Mouse (Mus musculus): ENCODE data around the gene Gpd2. TPM values are rescaled to one million over a fixed set of nuclear protein-coding genes. Genes with fewer than 3 reads are reported as not detected.

Gpd2 gene
- polyA plus RNA-seq, 1 experiment from 2014 or later: 13.4 TPM

DNA sequence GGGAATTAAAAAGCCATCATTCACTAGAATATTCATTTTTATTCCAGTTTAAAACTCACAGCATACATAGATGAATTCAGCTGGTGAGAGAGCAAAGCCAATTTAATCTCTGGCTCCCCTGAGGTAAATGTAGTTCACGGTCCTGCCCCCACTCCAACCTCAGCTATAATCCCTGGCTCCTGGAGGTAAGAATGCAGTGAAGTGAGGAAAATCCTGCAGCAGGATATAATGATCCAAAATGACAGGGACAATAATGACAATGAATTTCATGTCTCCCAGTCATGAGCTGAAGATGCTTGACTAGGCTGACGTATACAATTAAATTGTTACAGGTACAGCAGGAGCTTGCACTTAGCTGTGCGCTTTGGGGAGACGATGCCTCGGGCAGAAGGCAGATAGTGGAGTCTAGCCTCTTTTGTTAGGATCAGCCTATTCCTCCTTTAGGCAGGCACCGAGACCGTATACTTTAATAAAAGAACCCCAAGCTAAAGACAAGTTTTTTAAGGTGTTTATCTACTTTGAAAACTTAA is 74.9 kb downstream of the Gpd2 start:
- Histone ChIP-seq H3K9ac (ENCODE audit: low read length) (no peak overlapping the region), H3K27me3 (ENCODE audit: control insufficient read depth, insufficient read depth, low read length) (no peaks in the 10 kb centered on the region), H3K4me3 (ENCODE audit: low read length) (no peak overlapping the region), H3K9me3 (replicated peaks; ENCODE audit: control insufficient read depth, low read length) (no peaks in the 10 kb centered on the region), H3K36me3 (ENCODE audit: control insufficient read depth, insufficient read depth) (no peaks in the 10 kb centered on the region), H3K27ac (ENCODE audit: low read length) (no peak overlapping the region), H3K4me2 (ENCODE audit: low read depth, low read length) (no peak overlapping the region), H3K4me1 (ENCODE audit: control insufficient read depth, insufficient read depth, low read length) (no peaks in the 10 kb centered on the region)
- no peak for ATAC-seq (replicated peaks; ENCODE audit: extremely low read depth, insufficient read depth, low FRiP score)
- whole genome bisulfite sequencing: 83% methylated on average over 7 of the region's 7 CpGs

DNA sequence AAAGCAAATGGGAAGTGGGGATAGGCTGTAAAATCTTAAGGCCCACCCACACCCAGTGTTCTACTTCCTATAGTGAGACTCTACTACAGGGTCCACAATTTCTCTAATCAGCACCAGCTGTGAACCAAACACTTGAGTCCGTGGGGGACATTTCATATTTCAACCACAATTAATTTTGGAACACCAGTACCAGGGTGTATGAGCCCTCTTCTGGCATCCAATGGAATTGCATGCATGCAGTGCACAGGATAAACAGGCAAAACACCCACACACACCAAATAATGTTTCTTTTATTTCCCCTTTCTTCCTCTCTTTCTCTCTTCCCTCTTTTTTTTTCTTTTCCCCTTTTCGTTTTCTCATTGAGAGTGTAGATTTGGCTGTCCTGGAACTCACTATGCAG is 78.6 kb downstream of the Gpd2 start:
- no peak overlapping the region for H3K9ac ChIP-seq (ENCODE audit: low read length)
- no peaks in the 10 kb centered on the region for H3K36me3 ChIP-seq (ENCODE audit: control insufficient read depth, insufficient read depth)
- H3K27me3 ChIP-seq (ENCODE audit: control insufficient read depth, insufficient read depth, low read length): no peaks in the 10 kb centered on the region
- WGBS: 54% methylated on average over 2 of the region's 2 CpGs
- H3K4me2 ChIP-seq (ENCODE audit: low read depth, low read length): no peak overlapping the region
- no peaks in the 10 kb centered on the region for H3K9me3 ChIP-seq (replicated peaks; ENCODE audit: control insufficient read depth, low read length)
- no peaks in the 10 kb centered on the region for H3K4me1 ChIP-seq (ENCODE audit: control insufficient read depth, insufficient read depth, low read length)
- H3K27ac ChIP-seq (ENCODE audit: low read length): no peak overlapping the region
- H3K4me3 ChIP-seq (ENCODE audit: low read length): no peak overlapping the region
- ATAC-seq (replicated peaks; ENCODE audit: extremely low read depth, insufficient read depth, low FRiP score): no peak

DNA sequence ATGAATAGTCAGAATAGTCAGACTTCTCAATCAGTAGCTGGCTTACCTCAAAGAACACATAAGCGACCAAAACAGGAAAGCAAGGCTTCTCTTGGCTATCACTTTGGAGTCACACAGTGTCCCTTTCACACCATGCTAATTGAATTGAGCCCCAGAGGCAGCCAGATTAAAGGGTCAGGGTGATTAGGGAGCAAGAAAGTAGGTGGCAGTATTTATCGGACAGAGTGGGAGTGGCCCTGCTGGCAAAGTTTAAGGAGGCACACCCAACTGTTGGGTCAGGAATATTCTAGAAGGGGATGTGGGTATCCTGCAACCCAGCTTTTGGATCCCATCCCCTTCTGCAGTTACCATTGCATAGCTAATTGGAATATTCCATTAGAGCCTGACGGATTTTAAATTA is 80.9 kb downstream of the Gpd2 start:
- no peaks in the 10 kb centered on the region for H3K27me3 ChIP-seq (ENCODE audit: control insufficient read depth, insufficient read depth, low read length)
- no peaks in the 10 kb centered on the region for H3K4me1 ChIP-seq (ENCODE audit: control insufficient read depth, insufficient read depth, low read length)
- no peak overlapping the region for H3K4me3 ChIP-seq (ENCODE audit: low read length)
- ATAC-seq (replicated peaks; ENCODE audit: extremely low read depth, insufficient read depth, low FRiP score): no peak
- H3K27ac ChIP-seq (ENCODE audit: low read length): no peak overlapping the region
- no peak overlapping the region for H3K4me2 ChIP-seq (ENCODE audit: low read depth, low read length)
- H3K9me3 ChIP-seq (replicated peaks; ENCODE audit: control insufficient read depth, low read length): no peaks in the 10 kb centered on the region
- WGBS: 67% methylated on average over 3 of the region's 3 CpGs
- H3K36me3 ChIP-seq (ENCODE audit: control insufficient read depth, insufficient read depth): no peaks in the 10 kb centered on the region
- H3K9ac ChIP-seq (ENCODE audit: low read length): no peak overlapping the region

DNA sequence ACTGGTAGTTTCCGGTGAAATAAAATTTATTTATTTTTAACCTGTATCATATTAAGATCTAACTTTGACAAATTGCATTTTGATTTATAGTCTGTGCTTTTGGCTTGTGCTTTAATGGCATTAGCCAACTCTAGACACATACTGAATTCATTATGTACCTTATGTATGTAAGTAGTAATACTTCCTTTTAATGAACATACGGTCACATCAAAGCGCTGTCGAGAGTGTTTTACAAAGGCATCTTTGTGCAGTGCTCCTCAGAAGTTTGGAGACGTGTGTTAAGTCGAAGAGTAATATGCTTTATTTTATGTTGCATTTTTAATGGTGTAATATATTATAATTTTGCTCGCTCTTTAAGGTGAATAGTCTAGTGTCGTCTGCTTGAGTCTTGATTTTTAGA is 88.7 kb downstream of the Gpd2 start:
- Histone ChIP-seq H3K4me1 (ENCODE audit: control insufficient read depth, insufficient read depth, low read length) (0 out of 2 replicates have a peak, but pooled peaks cover 2% of the 10 kb centered on the region), H3K27me3 (ENCODE audit: control insufficient read depth, insufficient read depth, low read length) (no peaks in the 10 kb centered on the region), H3K4me2 (ENCODE audit: low read depth, low read length) (no peak overlapping the region), H3K27ac (ENCODE audit: low read length) (no peak overlapping the region), H3K36me3 (ENCODE audit: control insufficient read depth, insufficient read depth) (no peaks in the 10 kb centered on the region), H3K4me3 (ENCODE audit: low read length) (no peak overlapping the region), H3K9ac (ENCODE audit: low read length) (no peak overlapping the region), H3K9me3 (replicated peaks; ENCODE audit: control insufficient read depth, low read length) (no peaks in the 10 kb centered on the region)
- no peak for ATAC-seq (replicated peaks; ENCODE audit: extremely low read depth, insufficient read depth, low FRiP score)
- 91% methylated on average over 8 of the region's 8 CpGs for WGBS

DNA sequence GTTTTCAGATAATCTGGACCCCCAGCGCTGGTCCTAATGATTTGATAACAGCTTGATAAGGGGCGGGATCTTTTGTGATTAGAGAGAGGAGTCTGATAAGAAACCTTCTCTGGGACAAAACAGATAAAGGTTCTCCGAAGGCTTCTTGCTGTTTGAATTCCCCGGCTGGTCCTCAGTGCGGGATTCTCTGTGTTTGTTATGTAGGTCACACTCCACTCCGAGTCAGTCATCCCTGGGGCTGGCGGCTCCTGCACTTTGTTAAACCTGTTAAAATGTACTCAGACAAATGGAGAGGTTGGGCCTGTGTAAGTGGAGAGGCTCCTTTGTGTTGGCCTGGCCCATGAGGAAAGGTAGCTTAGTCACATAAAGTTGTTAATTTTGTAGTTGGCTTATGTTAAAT is 91.9 kb downstream of the Gpd2 start:
- no peak overlapping the region for H3K4me2 ChIP-seq (ENCODE audit: low read depth, low read length)
- 23% methylated on average over 7 of the region's 7 CpGs for WGBS

DNA sequence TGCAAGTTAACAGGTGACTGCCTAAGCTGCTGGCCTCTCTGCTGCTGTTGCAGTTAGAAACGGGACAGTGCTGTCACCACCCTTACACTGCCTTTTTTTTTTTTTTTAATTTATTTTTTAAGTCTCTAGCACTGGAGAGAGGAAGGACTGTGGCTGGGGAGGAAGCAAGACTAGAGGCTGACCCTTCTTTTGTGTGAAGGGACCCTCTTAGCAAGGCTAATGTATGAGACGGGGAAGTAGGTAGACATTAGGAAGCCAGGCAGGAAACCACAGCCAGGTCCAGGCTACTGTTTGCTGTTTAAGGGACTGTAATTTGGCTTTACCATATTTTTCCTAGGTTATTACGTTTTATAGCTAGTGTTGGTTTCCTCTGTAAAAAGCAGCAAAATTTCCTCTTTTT is 93.4 kb downstream of the Gpd2 start:
- H3K27me3 ChIP-seq (ENCODE audit: control insufficient read depth, insufficient read depth, low read length): no peaks in the 10 kb centered on the region
- H3K36me3 ChIP-seq (ENCODE audit: control insufficient read depth, insufficient read depth): no peaks in the 10 kb centered on the region
- H3K4me3 ChIP-seq (ENCODE audit: low read length): no peak overlapping the region
- H3K9me3 ChIP-seq (replicated peaks; ENCODE audit: control insufficient read depth, low read length): no peaks in the 10 kb centered on the region
- no peak overlapping the region for H3K27ac ChIP-seq (ENCODE audit: low read length)
- 0 out of 2 replicates have a peak, but pooled peaks cover 2% of the 10 kb centered on the region for H3K4me1 ChIP-seq (ENCODE audit: control insufficient read depth, insufficient read depth, low read length)
- no peak for ATAC-seq (replicated peaks; ENCODE audit: extremely low read depth, insufficient read depth, low FRiP score)
- H3K4me2 ChIP-seq (ENCODE audit: low read depth, low read length): no peak overlapping the region
- H3K9ac ChIP-seq (ENCODE audit: low read length): no peak overlapping the region
- 53% methylated on average over 3 of the region's 3 CpGs for WGBS

More for the DNA sequence above, 91.9 kb downstream of the Gpd2 start:
- no peak for ATAC-seq (replicated peaks; ENCODE audit: extremely low read depth, insufficient read depth, low FRiP score)
- Histone ChIP-seq H3K4me1 (ENCODE audit: control insufficient read depth, insufficient read depth, low read length) (0 out of 2 replicates have a peak, but pooled peaks cover 2% of the 10 kb centered on the region), H3K36me3 (ENCODE audit: control insufficient read depth, insufficient read depth) (no peaks in the 10 kb centered on the region), H3K9ac (ENCODE audit: low read length) (no peak overlapping the region), H3K27ac (ENCODE audit: low read length) (no peak overlapping the region), H3K4me3 (ENCODE audit: low read length) (no peak overlapping the region), H3K9me3 (replicated peaks; ENCODE audit: control insufficient read depth, low read length) (no peaks in the 10 kb centered on the region), H3K27me3 (ENCODE audit: control insufficient read depth, insufficient read depth, low read length) (no peaks in the 10 kb centered on the region)

DNA sequence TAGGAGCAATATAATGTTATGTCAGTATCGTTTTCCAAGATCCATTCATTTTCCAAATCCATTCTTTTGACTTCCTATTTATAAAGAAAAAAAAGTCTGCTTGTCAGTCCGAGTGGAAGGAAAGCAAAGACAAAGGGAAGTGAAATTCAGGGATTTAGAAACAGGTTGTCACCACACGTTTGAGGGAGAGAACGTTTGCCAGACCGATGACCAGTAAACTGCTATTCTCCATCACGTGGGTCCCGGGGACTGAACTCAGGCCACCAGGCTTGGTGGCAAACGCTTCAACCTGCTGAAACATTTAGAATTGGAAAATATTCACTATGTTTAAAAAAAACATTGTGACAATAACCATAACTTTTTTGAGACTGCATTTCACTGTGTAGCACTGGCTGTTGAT is 93.8 kb downstream of the Gpd2 start:
- 76% methylated on average over 8 of the region's 8 CpGs for WGBS
- H3K9ac ChIP-seq (ENCODE audit: low read length): no peak overlapping the region
- no peak overlapping the region for H3K27ac ChIP-seq (ENCODE audit: low read length)
- H3K36me3 ChIP-seq (ENCODE audit: control insufficient read depth, insufficient read depth): no peaks in the 10 kb centered on the region
- 0 out of 2 replicates have a peak, but pooled peaks cover 2% of the 10 kb centered on the region for H3K4me1 ChIP-seq (ENCODE audit: control insufficient read depth, insufficient read depth, low read length)
- no peaks in the 10 kb centered on the region for H3K27me3 ChIP-seq (ENCODE audit: control insufficient read depth, insufficient read depth, low read length)
- H3K9me3 ChIP-seq (replicated peaks; ENCODE audit: control insufficient read depth, low read length): no peaks in the 10 kb centered on the region
- no peak overlapping the region for H3K4me3 ChIP-seq (ENCODE audit: low read length)
- no peak for ATAC-seq (replicated peaks; ENCODE audit: extremely low read depth, insufficient read depth, low FRiP score)
- no peak overlapping the region for H3K4me2 ChIP-seq (ENCODE audit: low read depth, low read length)

DNA sequence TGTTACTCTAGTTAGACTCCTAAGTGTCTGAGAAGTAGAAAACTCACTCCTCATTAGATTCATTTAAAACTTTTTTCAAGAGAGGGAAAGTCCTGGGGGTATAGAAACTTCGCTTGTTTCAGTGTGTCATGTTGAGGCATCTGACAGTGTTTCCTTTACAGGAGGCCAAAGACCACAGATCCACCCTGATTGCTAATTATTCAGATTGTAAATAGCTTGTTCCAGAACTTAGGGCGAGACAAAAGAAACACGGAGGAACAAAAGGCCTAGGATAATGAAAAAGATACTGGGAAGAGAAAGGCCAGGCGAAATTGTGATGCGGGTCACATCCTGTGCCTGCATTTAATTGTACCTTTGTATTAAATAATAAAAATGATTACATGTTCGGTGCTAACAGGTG is 96.0 kb downstream of the Gpd2 start:
- no peaks in the 10 kb centered on the region for H3K9me3 ChIP-seq (replicated peaks; ENCODE audit: control insufficient read depth, low read length)
- H3K36me3 ChIP-seq (ENCODE audit: control insufficient read depth, insufficient read depth): no peaks in the 10 kb centered on the region
- H3K4me1 ChIP-seq (ENCODE audit: control insufficient read depth, insufficient read depth, low read length): 0 out of 2 replicates have a peak, but pooled peaks cover 2% of the 10 kb centered on the region
- H3K4me3 ChIP-seq (ENCODE audit: low read length): no peak overlapping the region
- no peak for ATAC-seq (replicated peaks; ENCODE audit: extremely low read depth, insufficient read depth, low FRiP score)
- H3K27me3 ChIP-seq (ENCODE audit: control insufficient read depth, insufficient read depth, low read length): no peaks in the 10 kb centered on the region
- no peak overlapping the region for H3K4me2 ChIP-seq (ENCODE audit: low read depth, low read length)
- WGBS: 87% methylated on average over 6 of the region's 6 CpGs
- H3K9ac ChIP-seq (ENCODE audit: low read length): no peak overlapping the region
- H3K27ac ChIP-seq (ENCODE audit: low read length): no peak overlapping the region

DNA sequence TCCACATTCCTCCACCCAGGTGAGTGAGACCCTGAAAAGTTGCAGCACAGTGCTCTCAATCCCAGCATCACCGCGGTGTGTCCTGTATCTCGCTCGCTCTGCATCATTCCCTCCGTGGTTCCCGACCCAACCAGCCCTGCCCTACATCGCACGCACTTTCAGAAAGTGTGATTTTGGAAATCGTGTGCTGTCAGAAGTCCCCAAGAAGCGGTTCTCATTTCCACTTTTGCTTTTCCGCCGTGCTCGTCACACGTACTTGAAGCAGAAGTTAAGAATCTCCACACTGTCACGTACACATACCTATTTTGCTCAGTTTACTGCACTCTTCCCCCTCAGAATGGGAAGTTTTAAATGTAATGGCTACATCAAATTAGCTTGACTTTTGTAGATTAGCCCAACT is 98.0 kb downstream of the Gpd2 start:
- WGBS: 84% methylated on average over 15 of the region's 15 CpGs

More for the DNA sequence above, 98.0 kb downstream of the Gpd2 start:
- Histone ChIP-seq H3K9ac (ENCODE audit: low read length) (no peak overlapping the region), H3K27ac (ENCODE audit: low read length) (no peak overlapping the region), H3K4me1 (ENCODE audit: control insufficient read depth, insufficient read depth, low read length) (no peaks in the 10 kb centered on the region), H3K4me3 (ENCODE audit: low read length) (no peak overlapping the region), H3K9me3 (replicated peaks; ENCODE audit: control insufficient read depth, low read length) (no peaks in the 10 kb centered on the region), H3K4me2 (ENCODE audit: low read depth, low read length) (no peak overlapping the region), H3K27me3 (ENCODE audit: control insufficient read depth, insufficient read depth, low read length) (no peaks in the 10 kb centered on the region), H3K36me3 (ENCODE audit: control insufficient read depth, insufficient read depth) (no peaks in the 10 kb centered on the region)
- no peak for ATAC-seq (replicated peaks; ENCODE audit: extremely low read depth, insufficient read depth, low FRiP score)

All from heart, embryonic 16.5 days (tissue).